Comparison of ENCODE assay signal across 20 mouse cellular contexts in the genomic region with DNA sequence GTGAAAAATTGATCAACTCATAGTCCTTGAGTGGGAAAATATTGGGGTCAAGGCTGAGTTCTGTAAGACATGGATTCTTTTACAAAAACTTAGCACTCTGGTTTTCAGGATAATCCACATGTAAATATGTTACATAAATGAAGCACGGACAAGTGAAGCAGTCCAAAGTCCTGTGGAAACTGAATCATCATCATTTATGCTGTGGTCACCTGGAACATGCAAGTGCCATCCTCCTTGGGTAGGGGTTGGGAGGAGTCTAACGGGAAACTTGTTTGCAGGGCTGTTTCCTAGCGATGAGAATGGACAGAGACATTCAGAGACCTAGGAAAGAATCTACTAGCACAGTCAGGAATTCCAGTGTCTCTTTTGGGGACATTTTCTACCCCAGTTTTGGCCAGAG.
"Had no signal": no experiment of that assay in that cellular context is flagged by ENCODE, and none has a peak within 500 bp of the region (broad histone marks: within the 10 kb centered on the region; RNA-seq: fewer than 3 reads in every experiment).

No protein-coding gene starts in this region.

- H3K9ac ChIP-seq: liver, embryonic 13.5 days; lung, embryonic 14.5 days; midbrain, embryonic 12.5 days; midbrain, embryonic 15.5 days; neural tube, embryonic 12.5 days; neural tube, embryonic 15.5 days had no signal

- ATAC-seq: hindbrain, postnatal 0 days; inflammation-experienced regulatory T-cells, adult 6 months; lung, postnatal 0 days; midbrain, embryonic 15.5 days had no signal

- H3K9me3 ChIP-seq: liver, embryonic 13.5 days; midbrain, embryonic 12.5 days; midbrain, embryonic 15.5 days; neural tube, embryonic 12.5 days; neural tube, embryonic 15.5 days had no signal

- H3K27ac ChIP-seq: hindbrain, postnatal 0 days; left cerebral cortex, adult 2 months; liver, embryonic 13.5 days; macrophage; midbrain, embryonic 12.5 days; midbrain, embryonic 15.5 days; neural tube, embryonic 12.5 days; neural tube, embryonic 15.5 days; stomach, postnatal 0 days had no signal

- H3K27me3 ChIP-seq: liver, embryonic 13.5 days; midbrain, embryonic 12.5 days; midbrain, embryonic 15.5 days; neural tube, embryonic 12.5 days; neural tube, embryonic 15.5 days had no signal

- H3K36me3 ChIP-seq: liver, embryonic 13.5 days; midbrain, embryonic 12.5 days; midbrain, embryonic 15.5 days; neural tube, embryonic 12.5 days; neural tube, embryonic 15.5 days had no signal

- H3K4me2 ChIP-seq: liver, embryonic 13.5 days; lung, embryonic 14.5 days; midbrain, embryonic 12.5 days; midbrain, embryonic 15.5 days; neural tube, embryonic 12.5 days; neural tube, embryonic 15.5 days had no signal

- H3K4me3 ChIP-seq: left cerebral cortex, adult 2 months; liver, embryonic 13.5 days; midbrain, embryonic 12.5 days; midbrain, embryonic 15.5 days; neural tube, embryonic 12.5 days; neural tube, embryonic 15.5 days had no signal

- DNase-seq: kidney, postnatal 10 days; layer of hippocampus, postnatal 36 days; liver, embryonic 13.5 days; lung, embryonic 14.5 days; right cerebral cortex, adult 18-20 months; right cerebral cortex, postnatal 14 days; right cerebral cortex, postnatal 4 days; thymus, adult 2 months; thymus, postnatal 14 days; thymus, postnatal 4 days had no signal

- H3K4me1 ChIP-seq: liver, embryonic 13.5 days; midbrain, embryonic 12.5 days; neural tube, embryonic 15.5 days had no signal
